23 mouse cellular contexts compared by ENCODE assay signal in the genomic region with DNA sequence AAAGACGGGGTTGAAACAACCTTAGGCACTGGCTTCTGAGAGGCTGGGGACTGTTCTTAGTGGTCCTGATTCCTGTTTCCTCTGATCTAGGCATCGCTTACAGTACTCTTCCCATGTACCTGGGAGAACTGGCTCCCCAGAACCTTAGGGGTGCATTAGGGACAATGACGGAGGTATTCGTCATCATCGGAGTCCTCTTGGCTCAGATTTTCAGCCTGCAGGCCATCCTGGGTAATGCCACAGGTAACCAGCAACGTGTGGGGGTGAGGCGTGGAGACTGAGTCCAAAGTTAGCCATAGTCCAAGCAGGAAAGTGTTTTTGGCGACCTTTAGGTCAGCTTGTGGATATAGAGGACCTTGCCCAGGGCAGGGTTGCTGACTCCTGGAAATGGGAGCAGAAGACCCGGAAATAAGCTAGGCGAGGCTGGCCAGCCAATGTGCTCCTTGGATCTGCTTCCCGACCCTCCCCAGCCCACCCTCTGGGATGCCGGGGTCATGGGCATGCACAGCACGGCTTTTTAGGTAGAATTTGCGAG. TPM values are rescaled to one million over a fixed set of nuclear protein-coding genes. Genes with fewer than 3 reads are reported as not detected.
"Had no signal": no experiment of that assay in that cellular context is flagged by ENCODE, and none has a peak within 500 bp of the region (broad histone marks: within the 10 kb centered on the region; RNA-seq: fewer than 3 reads in every experiment).

No protein-coding gene starts in this region.

- H3K4me1 ChIP-seq: limb, embryonic 13.5 days; midbrain, embryonic 15.5 days; neural tube, embryonic 13.5 days; stomach, embryonic 15.5 days had no signal

- H3K9ac ChIP-seq: hindbrain, embryonic 14.5 days; limb, embryonic 13.5 days; liver, embryonic 13.5 days; lung, embryonic 14.5 days; midbrain, embryonic 15.5 days; neural tube, embryonic 13.5 days; stomach, embryonic 15.5 days had no signal

- H3K36me3 ChIP-seq: limb, embryonic 13.5 days; liver, embryonic 13.5 days; midbrain, embryonic 10.5 days; midbrain, embryonic 15.5 days; neural tube, embryonic 13.5 days; stomach, embryonic 15.5 days had no signal

- DNase-seq: kidney, postnatal 14 days; left cerebral cortex, postnatal 4 days; liver, embryonic 13.5 days; lung, embryonic 14.5 days; lung, postnatal 10 days; lung, postnatal 4 days; retina, postnatal 1 day; right cerebral cortex, postnatal 4 days; thymus, adult 2 months; thymus, postnatal 25 days had no signal

- H3K27ac ChIP-seq: hindbrain, embryonic 14.5 days; limb, embryonic 13.5 days; liver, embryonic 13.5 days; midbrain, embryonic 10.5 days; midbrain, embryonic 15.5 days; neural tube, embryonic 13.5 days; stomach, embryonic 15.5 days had no signal

- H3K27me3 ChIP-seq: limb, embryonic 13.5 days; neural tube, embryonic 13.5 days; stomach, embryonic 15.5 days had no signal

- H3K9me3 ChIP-seq: limb, embryonic 13.5 days; midbrain, embryonic 15.5 days; neural tube, embryonic 13.5 days; stomach, embryonic 15.5 days had no signal

- H3K4me3 ChIP-seq: limb, embryonic 13.5 days; liver, embryonic 13.5 days; midbrain, embryonic 10.5 days; midbrain, embryonic 15.5 days; neural tube, embryonic 13.5 days; stomach, embryonic 15.5 days had no signal

- H3K4me2 ChIP-seq: hindbrain, embryonic 14.5 days; limb, embryonic 13.5 days; liver, embryonic 13.5 days; lung, embryonic 14.5 days; midbrain, embryonic 15.5 days; neural tube, embryonic 13.5 days; stomach, embryonic 15.5 days had no signal

- ATAC-seq: midbrain, embryonic 15.5 days had no signal

RNA-seq across cellular contexts. Expression of a gene that starts 8.6 kb away (rescaled TPM):
- total RNA-seq: layer of hippocampus, adult 18-20 months; layer of hippocampus, postnatal 10 days; left cerebral cortex, adult 18-20 months; left cerebral cortex, postnatal 10 days; left cerebral cortex, postnatal 4 days; megakaryocyte, adult 5-6 weeks had no signal
- polyA plus RNA-seq: hindbrain, embryonic 14.5 days; limb, embryonic 13.5 days; liver, embryonic 13.5 days; lung, embryonic 14.5 days; midbrain, embryonic 10.5 days; midbrain, embryonic 15.5 days; neural tube, embryonic 13.5 days; spleen, adult 2 months; testis, adult 2 months had no signal

RNA-seq across cellular contexts. Expression of a gene that starts 43.7 kb away (rescaled TPM):
- total RNA-seq: layer of hippocampus, adult 18-20 months; layer of hippocampus, postnatal 10 days; left cerebral cortex, adult 18-20 months; left cerebral cortex, postnatal 10 days; left cerebral cortex, postnatal 4 days had no signal
- polyA plus RNA-seq: hindbrain, embryonic 14.5 days; liver, embryonic 13.5 days; lung, embryonic 14.5 days; midbrain, embryonic 10.5 days; midbrain, embryonic 15.5 days; neural tube, embryonic 13.5 days; spleen, adult 2 months; stomach, embryonic 15.5 days had no signal
